Mouse (Mus musculus): ENCODE results near the gene Ddx58.

GRCm38 (mm10) chr4:40204374-40204773, 35.3 kb downstream of the Ddx58 start:
- TF ChIP-seq CTCF (IDR thresholded peaks at IDR 0.05; ENCODE audit: extremely low read depth, insufficient read depth, insufficient read length, insufficient replicate concordance) (no peak), POLR2A (IDR thresholded peaks at IDR 0.05; ENCODE audit: low read depth, low read length) (no peak)

All from spleen, adult 2 months (tissue).